Mouse (Mus musculus) left cerebral cortex, adult 18-20 months (tissue): Measurements from ENCODE around the gene Olfr1513. TPM values are rescaled to one million over a fixed set of nuclear protein-coding genes. Genes with fewer than 3 reads are reported as not detected.
"Not testable (repeated sequence)": the region's sequence is repeated elsewhere in the genome, so short reads cannot be mapped to it uniquely, and the experiment has no call there.

Source experiments
- DNase-seq, 2 experiments: peaks; one replicate each; pipeline ENCODE4 v3.0.0; 2021 to 2022; ENCODE audit warnings: low spot score in 2 of 2, mixed read lengths in 1 of 2
- total RNA-seq, 2 experiments: library from RNA; stranded (reverse); gene quantifications; 2 replicates each; pipeline ENCODE4 v1.2.3; 2021

Olfr1513 gene
- total RNA-seq, 2 experiments from 2014 or later: not detected

- DNase-seq: no peak
Observed at GRCm38 (mm10) chr14:52310906-52311305, 45.3 kb downstream of the Olfr1513 start.

- DNase-seq: not testable (repeated sequence)
Observed at GRCm38 (mm10) chr14:52310343-52310742, 45.9 kb downstream of the Olfr1513 start.

DNA sequence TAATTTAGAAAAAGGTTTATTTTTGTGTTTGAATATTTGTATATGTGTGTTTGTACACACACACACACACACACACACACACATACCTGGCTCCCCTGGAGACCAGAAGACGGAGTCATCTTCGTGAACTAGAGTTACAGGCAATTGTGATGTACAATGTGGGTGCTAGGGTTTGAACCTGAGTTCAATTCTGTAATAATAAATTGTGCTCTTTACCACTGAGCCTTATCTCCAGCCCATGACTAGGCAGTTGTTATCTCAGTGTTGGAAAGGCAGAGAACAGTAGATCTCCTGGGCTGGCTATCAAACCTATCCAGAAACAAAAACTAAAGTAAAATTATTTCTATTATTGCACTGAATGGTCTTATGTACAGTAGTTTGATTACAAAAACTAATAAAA, 50.1 kb downstream of the Olfr1513 start:
- no peak for DNase-seq

- DNase-seq: peak; percentile 90 to 92
Observed at GRCm38 (mm10) chr14:52304644-52305271, 51.5 kb downstream of the Olfr1513 start, which contains the start of gene Mettl3. Gene Mettl3, minus strand, starts transcription at chr14:52305128.

DNA sequence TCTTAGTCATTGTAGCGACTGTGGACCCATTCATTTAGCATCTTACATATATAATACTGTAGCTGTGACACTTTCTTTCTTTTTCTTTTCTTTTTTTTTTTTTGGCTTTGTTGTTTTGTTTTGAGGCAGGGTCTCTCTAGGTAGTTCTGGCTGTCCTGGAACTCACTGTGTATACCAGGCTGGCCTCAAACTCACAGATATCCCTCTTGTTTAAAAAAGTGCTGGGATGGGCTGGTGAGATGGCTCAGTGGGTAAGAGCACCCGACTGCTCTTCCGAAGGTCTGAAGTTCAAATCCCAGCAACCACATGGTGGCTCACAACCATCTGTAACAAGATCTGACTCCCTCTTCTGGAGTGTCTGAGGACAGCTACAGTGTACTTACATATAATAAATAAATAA, 52.7 kb downstream of the Olfr1513 start:
- not testable (repeated sequence) for DNase-seq

Other genes starting within 250 kb of the Olfr1513 start
- 1 to 10 TPM; 1.7 to 1.8 TPM for gene Rpgrip1, start 245.7 kb downstream of the Olfr1513 start, total RNA-seq
- 10 to 100 TPM; 55.8 to 58.4 TPM for gene Supt16, start 159.0 kb downstream of the Olfr1513 start, total RNA-seq
- 100 to 1,000 TPM; 108 to 120 TPM for gene Chd8, start 98.6 kb downstream of the Olfr1513 start, total RNA-seq
- gene Tox4, start 77.3 kb downstream of the Olfr1513 start, total RNA-seq: 10 to 100 TPM; 65.6 to 65.8 TPM
- 10 to 100 TPM; 34.0 to 36.3 TPM for gene Rab2b, start 76.9 kb downstream of the Olfr1513 start, total RNA-seq
- 10 to 100 TPM; 37.6 to 44.1 TPM for gene Mettl3, start 51.3 kb downstream of the Olfr1513 start, total RNA-seq
- gene Sall2, start 27.6 kb downstream of the Olfr1513 start, total RNA-seq: 10 to 100 TPM; 35.8 to 36.5 TPM
- not detected for gene Olfr1512, start 22.8 kb upstream of the Olfr1513 start, total RNA-seq
- not detected for gene Olfr1511, start 41.0 kb upstream of the Olfr1513 start, total RNA-seq
- not detected for gene Olfr1510, start 58.0 kb upstream of the Olfr1513 start, total RNA-seq
- gene Olfr1509, start 86.6 kb upstream of the Olfr1513 start, total RNA-seq: not detected
- gene Olfr1508, start 111.1 kb upstream of the Olfr1513 start, total RNA-seq: not detected
- gene Olfr1507, start 139.3 kb upstream of the Olfr1513 start, total RNA-seq: not detected